In the genomic region with DNA sequence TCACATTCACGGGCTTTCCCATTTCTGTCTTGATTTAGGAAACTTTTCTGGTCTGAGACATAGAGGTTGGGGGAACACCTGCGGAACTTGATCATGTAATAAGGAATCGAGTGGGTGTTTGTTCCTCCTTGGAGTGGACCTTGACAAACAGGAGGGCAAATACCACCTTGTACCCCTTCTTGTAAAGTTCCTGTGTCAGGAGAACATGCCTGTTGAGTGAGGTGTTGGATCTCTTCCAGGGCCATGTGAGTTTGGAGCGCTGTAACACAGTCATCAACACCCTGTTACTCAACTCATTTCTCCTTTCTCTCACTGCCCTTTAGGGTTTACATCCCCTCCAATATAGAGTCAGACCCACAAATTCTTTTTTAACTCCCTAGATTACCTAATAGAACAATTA, we compare ENCODE assay signal across 24 mouse cellular contexts.
A peak's percentile ranks its signal among the peaks of the same experiment; 100 is the strongest.
DNase-seq lines count a peak whose midpoint lies in the region; ATAC-seq and TF ChIP-seq lines count a peak whose summit lies in the region.
"Had no signal": no experiment of that assay in that cellular context is flagged by ENCODE, and none has a peak within 500 bp of the region (broad histone marks: within the 10 kb centered on the region; RNA-seq: fewer than 3 reads in every experiment).

No protein-coding gene starts in this region.

- no peak for DNase-seq in heart, postnatal 10 days
- peak; percentile 61 for DNase-seq in lung, embryonic 14.5 days
- DNase-seq in lung, postnatal 10 days = no peak
- no peak for DNase-seq in embryonic facial prominence, embryonic 14.5 days (ENCODE audit: low spot score)
- no peak for DNase-seq in urinary bladder, postnatal 25 days (ENCODE audit: low spot score)
- DNase-seq: adrenal gland, postnatal 36 days; B cell, adult 2 months; cerebellum, adult 9-10 months; gastrocnemius, adult 2 months; left cerebral cortex, postnatal 4 days; liver, postnatal 0 days; right cerebral cortex, adult 18-20 months; right cerebral cortex, postnatal 4 days had no signal

- peak overlapping the region; percentile 42; the same call in 1 of the 2 replicates for H3K27ac ChIP-seq in heart, embryonic 15.5 days
- H3K27ac ChIP-seq in lung, embryonic 14.5 days (ENCODE audit: low read depth) = peak overlapping the region; percentile 63; the same call in 1 of the 2 replicates
- peak overlapping the region; percentile 12; the same call in 1 of the 2 replicates for H3K27ac ChIP-seq in embryonic facial prominence, embryonic 14.5 days (replicated peaks; ENCODE audit: low read depth, low read length)
- H3K27ac ChIP-seq in stomach, embryonic 15.5 days = peak overlapping the region; percentile 46; the same call in 1 of the 2 replicates
- H3K27ac ChIP-seq: gastrocnemius, adult 2 months; hindbrain, postnatal 0 days had no signal

- TF ChIP-seq CTCF in lung, embryonic 14.5 days (IDR thresholded peaks at IDR 0.05; ENCODE audit: low read depth) = no peak

- H3K4me3 ChIP-seq in heart, embryonic 15.5 days = no peak overlapping the region
- no peak overlapping the region for H3K4me3 ChIP-seq in lung, embryonic 14.5 days (ENCODE audit: low read depth, low read length)
- H3K4me3 ChIP-seq in embryonic facial prominence, embryonic 14.5 days (ENCODE audit: low read depth, low read length) = no peak overlapping the region
- no peak overlapping the region for H3K4me3 ChIP-seq in stomach, embryonic 15.5 days (replicated peaks)
- H3K4me3 ChIP-seq: erythroblast, embryonic 14.5 days; gastrocnemius, adult 2 months had no signal

- ATAC-seq in heart, embryonic 15.5 days (replicated peaks; ENCODE audit: insufficient number of reproducible peaks, insufficient read depth, low FRiP score, low read depth) = no peak
- peak; percentile 36; the same call in 1 of the 2 replicates for ATAC-seq in lung, embryonic 14.5 days (ENCODE audit: insufficient read depth)
- ATAC-seq in embryonic facial prominence, embryonic 14.5 days (ENCODE audit: low read depth) = no peak
- no peak for ATAC-seq in stomach, embryonic 15.5 days (ENCODE audit: insufficient read depth, low FRiP score, low read depth)
- ATAC-seq: forebrain, embryonic 14.5 days; hindbrain, postnatal 0 days; intestine, embryonic 16.5 days; liver, postnatal 0 days; Patski had no signal

- no peaks in the 10 kb centered on the region for H3K9me3 ChIP-seq in heart, embryonic 15.5 days (replicated peaks)
- H3K9me3 ChIP-seq in lung, embryonic 14.5 days (ENCODE audit: low read depth, low read length) = no peaks in the 10 kb centered on the region
- H3K9me3 ChIP-seq in embryonic facial prominence, embryonic 14.5 days (ENCODE audit: control insufficient read depth, low read length) = no peaks in the 10 kb centered on the region
- no peaks in the 10 kb centered on the region for H3K9me3 ChIP-seq in stomach, embryonic 15.5 days
- H3K9me3 ChIP-seq: G1E had no signal

- WGBS in heart, embryonic 15.5 days = 56% methylated on average over 4 of the region's 4 CpGs
- 50% methylated on average over 4 of the region's 4 CpGs for WGBS in lung, embryonic 14.5 days
- 81% methylated on average over 4 of the region's 4 CpGs for WGBS in embryonic facial prominence, embryonic 14.5 days
- WGBS in stomach, embryonic 15.5 days = 80% methylated on average over 4 of the region's 4 CpGs

- no peak overlapping the region for H3K4me2 ChIP-seq in heart, embryonic 15.5 days
- H3K4me2 ChIP-seq in lung, embryonic 14.5 days = no peak overlapping the region; the same call in 1 of the 2 replicates
- no peak overlapping the region for H3K4me2 ChIP-seq in embryonic facial prominence, embryonic 14.5 days (ENCODE audit: low read depth, low read length)
- no peak overlapping the region for H3K4me2 ChIP-seq in stomach, embryonic 15.5 days
- H3K4me2 ChIP-seq: liver, embryonic 11.5 days; midbrain, embryonic 11.5 days had no signal

- intact Hi-C loops in heart, postnatal 10 days (cut with DNase I) = no loop called here

- peaks cover 6% of the 10 kb centered on the region for H3K27me3 ChIP-seq in heart, embryonic 15.5 days
- no peaks in the 10 kb centered on the region; the same call in 1 of the 2 replicates for H3K27me3 ChIP-seq in lung, embryonic 14.5 days (ENCODE audit: insufficient read depth, low read length)
- no peaks in the 10 kb centered on the region for H3K27me3 ChIP-seq in embryonic facial prominence, embryonic 14.5 days (replicated peaks; ENCODE audit: control insufficient read depth, insufficient read depth, low read length)
- no peaks in the 10 kb centered on the region for H3K27me3 ChIP-seq in stomach, embryonic 15.5 days (replicated peaks)
- H3K27me3 ChIP-seq: CH12.LX, Patski had no signal

- no peaks in the 10 kb centered on the region for H3K36me3 ChIP-seq in heart, embryonic 15.5 days
- H3K36me3 ChIP-seq in lung, embryonic 14.5 days (ENCODE audit: insufficient read depth) = no peaks in the 10 kb centered on the region
- H3K36me3 ChIP-seq in embryonic facial prominence, embryonic 14.5 days (ENCODE audit: control insufficient read depth, insufficient read depth, low read length) = no peaks in the 10 kb centered on the region
- H3K36me3 ChIP-seq in stomach, embryonic 15.5 days = no peaks in the 10 kb centered on the region
- H3K36me3 ChIP-seq: G1E had no signal

- H3K4me1 ChIP-seq in heart, embryonic 15.5 days (replicated peaks) = peaks cover 28% of the 10 kb centered on the region
- H3K4me1 ChIP-seq in lung, embryonic 14.5 days (ENCODE audit: insufficient read depth) = peaks cover 21% of the 10 kb centered on the region
- peaks cover 46% of the 10 kb centered on the region for H3K4me1 ChIP-seq in embryonic facial prominence, embryonic 14.5 days (ENCODE audit: control insufficient read depth, insufficient read depth, low read length)
- H3K4me1 ChIP-seq in stomach, embryonic 15.5 days = 0 out of 2 replicates have a peak, but pooled peaks cover 2% of the 10 kb centered on the region

- no peak overlapping the region for H3K9ac ChIP-seq in heart, embryonic 15.5 days
- H3K9ac ChIP-seq in lung, embryonic 14.5 days = no peak overlapping the region
- H3K9ac ChIP-seq in embryonic facial prominence, embryonic 14.5 days (ENCODE audit: low read depth, low read length) = no peak overlapping the region
- H3K9ac ChIP-seq in stomach, embryonic 15.5 days = no peak overlapping the region
- H3K9ac ChIP-seq: liver, postnatal 0 days had no signal

Comparison
In these comparisons a context has a peak if more than half of its experiments do, and no peak if none do; other contexts are left out.
1. H3K27ac ChIP-seq: peak in every context shown above with its lines; median percentile 63 in lung, embryonic 14.5 days; 46 in stomach, embryonic 15.5 days; 42 in heart, embryonic 15.5 days; 12 in embryonic facial prominence, embryonic 14.5 days.